Mouse (Mus musculus): ENCODE data around the gene Ccng2. TPM values are rescaled to one million over a fixed set of nuclear protein-coding genes. Genes with fewer than 3 reads are reported as not detected.

Gene Ccng2
- polyA plus RNA-seq (2015; fragmentation: Nextera tagmentation; extraction: Ambion mirVana): 66.2 and 73.9 TPM in 2 replicates

DNA sequence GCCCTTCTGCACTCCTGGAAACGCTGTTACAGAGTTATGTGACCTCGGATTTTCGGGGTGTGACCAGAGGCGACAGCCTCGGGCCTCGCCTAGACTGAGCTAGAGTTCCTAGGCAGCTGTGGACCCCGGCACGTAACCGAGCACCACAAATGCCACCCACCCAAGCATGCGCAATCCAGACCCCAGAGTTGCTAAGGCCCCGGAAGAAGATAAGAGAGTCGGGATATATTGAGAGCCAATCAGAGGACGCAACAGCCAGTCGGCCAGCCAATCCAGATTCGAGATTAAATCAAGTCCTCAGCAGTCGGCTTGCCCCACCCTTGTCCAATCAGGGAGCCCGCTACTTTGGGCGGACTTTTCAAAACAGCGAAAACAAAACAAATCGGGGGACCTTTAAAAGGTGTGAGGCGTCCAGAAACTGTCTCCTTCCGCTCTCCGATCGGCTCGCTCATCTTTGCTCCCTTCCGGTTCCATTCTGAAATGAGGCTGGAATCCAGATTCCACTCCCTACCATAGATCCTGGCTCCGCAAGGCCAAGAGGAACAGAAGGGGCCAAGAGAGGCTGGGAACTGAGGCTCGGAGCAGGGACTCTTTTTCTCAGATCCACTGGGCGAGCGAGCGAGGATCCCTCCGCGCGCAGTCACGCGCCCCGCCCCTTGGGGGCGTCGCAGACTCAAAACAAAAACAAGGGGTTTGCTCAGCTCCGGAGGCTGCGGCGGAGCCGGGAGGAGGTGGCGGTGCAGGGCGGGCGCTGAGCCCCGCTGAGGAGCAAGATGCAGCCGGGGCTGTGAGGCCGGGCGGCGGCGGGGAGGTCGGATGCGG lies at the start of gene Ccng2:
Gene Ccng2, plus strand, starts transcription at position 375 of the 822 bp plus-strand sequence.
- H3K4me2 ChIP-seq (ENCODE audit: low read length): peak within 1 kb of the TSS; percentile 60
- peak within 1 kb of the TSS; percentile 99 for H3K9ac ChIP-seq (ENCODE audit: low read depth, low read length)
- peak within 1 kb of the TSS; percentile 96 for H3K27ac ChIP-seq (ENCODE audit: low read length)
- H3K4me3 ChIP-seq (ENCODE audit: low read depth, low read length): peak within 1 kb of the TSS; percentile 97
- H3K9me3 ChIP-seq (replicated peaks; ENCODE audit: control insufficient read depth, low read length, poor library complexity, severe bottlenecking): no peaks in the 10 kb centered on the region
- under 1% methylated on average over 51 of the region's 54 CpGs for whole genome bisulfite sequencing
- H3K36me3 ChIP-seq (ENCODE audit: control insufficient read depth, insufficient read depth, low read length): peaks cover 11% of the 10 kb centered on the region
- no peaks in the 10 kb centered on the region for H3K27me3 ChIP-seq (ENCODE audit: control insufficient read depth, insufficient read depth, low read depth, low read length)
- ATAC-seq: peak; percentile 97
- H3K4me1 ChIP-seq (ENCODE audit: control insufficient read depth, insufficient read depth, low read length): peaks cover 20% of the 10 kb centered on the region

DNA sequence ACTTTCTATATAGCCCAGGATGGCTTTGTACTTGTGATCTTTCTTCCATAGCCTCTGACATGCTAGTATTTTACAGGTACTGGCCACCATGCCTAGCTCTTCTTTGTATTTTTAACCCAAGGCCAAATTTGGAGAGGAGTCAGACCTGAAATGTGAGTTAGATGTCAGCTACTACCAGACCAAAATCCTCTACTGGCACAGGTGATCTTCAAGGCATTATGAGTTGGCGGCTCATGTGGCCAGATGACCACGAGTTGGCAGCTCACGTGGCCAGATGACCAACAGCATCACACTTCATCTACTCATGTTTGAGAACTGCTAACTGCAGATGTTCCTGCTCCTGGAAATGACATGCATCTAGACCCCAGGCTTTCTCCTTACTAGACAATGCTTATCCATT lies 48.7 kb upstream of the Ccng2 start:
- Histone ChIP-seq H3K9me3 (replicated peaks; ENCODE audit: control insufficient read depth, low read length, poor library complexity, severe bottlenecking) (no peaks in the 10 kb centered on the region), H3K4me2 (ENCODE audit: low read length) (no peak overlapping the region), H3K9ac (ENCODE audit: low read depth, low read length) (no peak overlapping the region), H3K4me3 (ENCODE audit: low read depth, low read length) (no peak overlapping the region), H3K36me3 (ENCODE audit: control insufficient read depth, insufficient read depth, low read length) (no peaks in the 10 kb centered on the region), H3K27me3 (ENCODE audit: control insufficient read depth, insufficient read depth, low read depth, low read length) (no peaks in the 10 kb centered on the region), H3K27ac (ENCODE audit: low read length) (no peak overlapping the region), H3K4me1 (ENCODE audit: control insufficient read depth, insufficient read depth, low read length) (no peaks in the 10 kb centered on the region)
- ATAC-seq: no peak
- WGBS: 94% methylated on average over 3 of the region's 3 CpGs

DNA sequence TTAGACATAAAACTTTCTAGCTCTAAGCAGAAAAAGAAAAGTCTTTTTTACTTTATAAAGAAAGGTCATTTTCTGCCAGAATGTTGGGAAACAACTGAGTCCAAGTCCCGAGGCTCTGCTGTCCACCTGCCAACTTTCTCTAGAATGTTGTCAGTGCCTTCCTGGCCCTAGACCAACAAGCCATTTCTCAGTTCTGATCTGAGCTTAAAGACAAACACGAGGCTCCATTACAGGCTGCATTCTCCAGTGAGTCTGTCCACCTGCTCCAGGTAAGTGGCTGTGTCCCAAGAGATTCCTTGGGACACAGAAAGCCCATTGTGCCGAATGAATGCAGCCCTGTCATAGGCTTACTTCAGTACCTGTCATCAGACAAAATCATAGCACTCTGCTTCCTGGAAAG lies 45.4 kb upstream of the Ccng2 start:
- Histone ChIP-seq H3K4me1 (ENCODE audit: control insufficient read depth, insufficient read depth, low read length) (no peaks in the 10 kb centered on the region), H3K9me3 (replicated peaks; ENCODE audit: control insufficient read depth, low read length, poor library complexity, severe bottlenecking) (no peaks in the 10 kb centered on the region), H3K4me3 (ENCODE audit: low read depth, low read length) (no peak overlapping the region), H3K36me3 (ENCODE audit: control insufficient read depth, insufficient read depth, low read length) (no peaks in the 10 kb centered on the region), H3K9ac (ENCODE audit: low read depth, low read length) (no peak overlapping the region), H3K27ac (ENCODE audit: low read length) (no peak overlapping the region), H3K27me3 (ENCODE audit: control insufficient read depth, insufficient read depth, low read depth, low read length) (no peaks in the 10 kb centered on the region), H3K4me2 (ENCODE audit: low read length) (no peak overlapping the region)
- 77% methylated on average over 3 of the region's 3 CpGs for WGBS
- ATAC-seq: no peak

DNA sequence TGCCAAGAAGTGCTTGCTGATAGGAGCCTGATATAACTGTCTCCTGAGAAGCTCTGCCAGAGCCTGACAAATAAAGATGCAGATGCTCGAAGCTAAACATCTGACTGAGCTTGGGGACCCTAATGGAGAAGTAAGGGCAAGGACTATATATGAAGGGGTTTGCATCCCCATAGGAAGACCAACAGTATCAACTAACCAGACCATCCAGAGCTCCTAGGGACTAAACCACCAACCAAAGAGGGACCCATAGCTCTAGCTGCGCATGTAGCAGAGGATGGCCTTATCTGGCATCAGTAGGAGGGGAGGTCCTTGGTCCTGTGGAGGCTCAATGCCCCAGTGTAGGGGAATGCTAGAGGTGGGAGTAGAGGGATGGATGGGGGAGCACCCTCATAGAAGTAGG lies 42.5 kb upstream of the Ccng2 start:
- ATAC-seq: no peak
- no peak overlapping the region for H3K4me3 ChIP-seq (ENCODE audit: low read depth, low read length)
- WGBS: 84% methylated on average over 2 of the region's 2 CpGs

DNA sequence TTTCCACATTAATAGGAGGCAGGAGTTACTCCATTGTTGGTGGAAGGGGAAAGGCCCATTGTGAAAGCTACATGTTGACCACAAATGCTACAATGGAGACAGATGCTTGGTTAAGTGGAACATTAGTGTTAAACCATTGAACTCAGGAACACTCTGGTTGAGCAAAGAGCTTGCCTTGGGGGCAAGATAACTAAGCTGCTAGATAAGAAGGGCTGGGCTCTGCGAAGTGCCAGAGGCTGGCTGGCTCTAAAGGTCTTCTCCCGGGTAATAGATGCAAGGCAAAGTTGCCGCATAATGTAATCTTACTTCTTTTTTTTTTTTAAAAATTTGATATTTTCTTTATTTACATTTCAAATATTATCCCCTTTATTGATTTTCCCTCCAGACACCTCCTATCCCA lies 39.9 kb upstream of the Ccng2 start:
- Histone ChIP-seq H3K9ac (ENCODE audit: low read depth, low read length) (no peak overlapping the region), H3K27me3 (ENCODE audit: control insufficient read depth, insufficient read depth, low read depth, low read length) (no peaks in the 10 kb centered on the region), H3K4me1 (ENCODE audit: control insufficient read depth, insufficient read depth, low read length) (no peaks in the 10 kb centered on the region), H3K36me3 (ENCODE audit: control insufficient read depth, insufficient read depth, low read length) (no peaks in the 10 kb centered on the region), H3K27ac (ENCODE audit: low read length) (no peak overlapping the region), H3K4me3 (ENCODE audit: low read depth, low read length) (no peak overlapping the region), H3K4me2 (ENCODE audit: low read length) (no peak overlapping the region), H3K9me3 (replicated peaks; ENCODE audit: control insufficient read depth, low read length, poor library complexity, severe bottlenecking) (no peaks in the 10 kb centered on the region)
- no peak for ATAC-seq
- 81% methylated on average over 3 of the region's 3 CpGs for WGBS

More for the DNA sequence above, 42.5 kb upstream of the Ccng2 start:
- H3K27me3 ChIP-seq (ENCODE audit: control insufficient read depth, insufficient read depth, low read depth, low read length): no peaks in the 10 kb centered on the region
- H3K27ac ChIP-seq (ENCODE audit: low read length): no peak overlapping the region
- no peaks in the 10 kb centered on the region for H3K36me3 ChIP-seq (ENCODE audit: control insufficient read depth, insufficient read depth, low read length)
- H3K9ac ChIP-seq (ENCODE audit: low read depth, low read length): no peak overlapping the region
- no peaks in the 10 kb centered on the region for H3K4me1 ChIP-seq (ENCODE audit: control insufficient read depth, insufficient read depth, low read length)
- no peaks in the 10 kb centered on the region for H3K9me3 ChIP-seq (replicated peaks; ENCODE audit: control insufficient read depth, low read length, poor library complexity, severe bottlenecking)
- H3K4me2 ChIP-seq (ENCODE audit: low read length): no peak overlapping the region

- no peak overlapping the region for H3K27ac ChIP-seq (ENCODE audit: low read length)
- H3K9ac ChIP-seq (ENCODE audit: low read depth, low read length): no peak overlapping the region
- no peak for ATAC-seq
- H3K4me2 ChIP-seq (ENCODE audit: low read length): no peak overlapping the region
- H3K27me3 ChIP-seq (ENCODE audit: control insufficient read depth, insufficient read depth, low read depth, low read length): no peaks in the 10 kb centered on the region
- no peaks in the 10 kb centered on the region for H3K9me3 ChIP-seq (replicated peaks; ENCODE audit: control insufficient read depth, low read length, poor library complexity, severe bottlenecking)
- no peak overlapping the region for H3K4me3 ChIP-seq (ENCODE audit: low read depth, low read length)
- 82% methylated on average over 2 of the region's 2 CpGs for WGBS
- no peaks in the 10 kb centered on the region for H3K4me1 ChIP-seq (ENCODE audit: control insufficient read depth, insufficient read depth, low read length)
- H3K36me3 ChIP-seq (ENCODE audit: control insufficient read depth, insufficient read depth, low read length): no peaks in the 10 kb centered on the region
Observed at GRCm38 (mm10) chr5:93229527-93229926, 37.5 kb upstream of the Ccng2 start.

DNA sequence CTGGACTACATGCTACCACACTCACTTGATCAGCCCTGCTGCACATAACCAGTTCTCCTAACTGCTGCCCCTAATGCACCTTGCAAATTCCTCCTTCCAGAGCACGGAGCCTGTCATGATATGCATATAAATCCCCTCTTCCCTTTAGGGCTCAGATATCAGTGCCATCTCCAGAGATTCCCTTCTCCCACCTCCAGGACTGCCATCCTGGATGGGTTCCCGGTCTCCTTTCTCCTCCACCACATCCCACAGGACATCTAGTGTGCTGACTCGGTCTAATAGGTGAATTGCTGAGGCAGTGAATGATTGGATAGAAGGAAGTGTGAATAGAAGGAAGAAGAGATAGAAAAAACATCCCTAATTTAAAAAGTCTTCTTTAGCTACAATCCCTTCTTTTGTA lies 35.3 kb upstream of the Ccng2 start:
- no peak overlapping the region for H3K27ac ChIP-seq (ENCODE audit: low read length)
- H3K4me3 ChIP-seq (ENCODE audit: low read depth, low read length): no peak overlapping the region
- no peaks in the 10 kb centered on the region for H3K36me3 ChIP-seq (ENCODE audit: control insufficient read depth, insufficient read depth, low read length)
- ATAC-seq: no peak
- 68% methylated on average over 3 of the region's 3 CpGs for WGBS
- no peak overlapping the region for H3K4me2 ChIP-seq (ENCODE audit: low read length)
- no peak overlapping the region for H3K9ac ChIP-seq (ENCODE audit: low read depth, low read length)
- H3K27me3 ChIP-seq (ENCODE audit: control insufficient read depth, insufficient read depth, low read depth, low read length): no peaks in the 10 kb centered on the region
- no peaks in the 10 kb centered on the region for H3K4me1 ChIP-seq (ENCODE audit: control insufficient read depth, insufficient read depth, low read length)
- H3K9me3 ChIP-seq (replicated peaks; ENCODE audit: control insufficient read depth, low read length, poor library complexity, severe bottlenecking): no peaks in the 10 kb centered on the region

DNA sequence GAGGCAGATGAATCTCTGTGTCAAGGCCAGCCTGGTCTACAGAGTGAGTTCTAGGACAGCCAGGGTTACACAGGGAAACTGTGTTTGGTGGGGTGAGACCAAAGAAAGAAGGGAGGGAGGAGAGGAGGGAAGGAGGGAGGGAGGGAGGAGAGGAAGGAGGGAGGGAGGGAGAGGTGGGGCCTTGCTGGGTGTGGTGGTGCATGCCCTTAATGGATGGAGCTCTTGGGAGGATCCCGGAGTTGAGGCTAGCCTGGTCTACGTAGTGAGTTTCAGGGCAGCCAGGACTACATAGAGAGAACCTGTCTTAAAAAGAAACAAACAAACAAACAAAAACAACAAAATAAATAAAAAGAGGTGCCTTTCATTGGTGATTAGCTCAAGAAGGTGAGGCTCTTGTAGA lies 34.2 kb upstream of the Ccng2 start:
- no peaks in the 10 kb centered on the region for H3K36me3 ChIP-seq (ENCODE audit: control insufficient read depth, insufficient read depth, low read length)
- no peaks in the 10 kb centered on the region for H3K9me3 ChIP-seq (replicated peaks; ENCODE audit: control insufficient read depth, low read length, poor library complexity, severe bottlenecking)
- WGBS: 95% methylated on average over 2 of the region's 2 CpGs
- H3K27ac ChIP-seq (ENCODE audit: low read length): no peak overlapping the region
- H3K4me2 ChIP-seq (ENCODE audit: low read length): no peak overlapping the region
- no peaks in the 10 kb centered on the region for H3K4me1 ChIP-seq (ENCODE audit: control insufficient read depth, insufficient read depth, low read length)
- no peak overlapping the region for H3K9ac ChIP-seq (ENCODE audit: low read depth, low read length)
- ATAC-seq: no peak
- no peaks in the 10 kb centered on the region for H3K27me3 ChIP-seq (ENCODE audit: control insufficient read depth, insufficient read depth, low read depth, low read length)
- no peak overlapping the region for H3K4me3 ChIP-seq (ENCODE audit: low read depth, low read length)

- no peak for ATAC-seq
- Histone ChIP-seq H3K4me3 (ENCODE audit: low read depth, low read length) (no peak overlapping the region), H3K36me3 (ENCODE audit: control insufficient read depth, insufficient read depth, low read length) (no peaks in the 10 kb centered on the region), H3K4me1 (ENCODE audit: control insufficient read depth, insufficient read depth, low read length) (no peaks in the 10 kb centered on the region), H3K9ac (ENCODE audit: low read depth, low read length) (no peak overlapping the region), H3K9me3 (replicated peaks; ENCODE audit: control insufficient read depth, low read length, poor library complexity, severe bottlenecking) (no peaks in the 10 kb centered on the region), H3K4me2 (ENCODE audit: low read length) (no peak overlapping the region), H3K27ac (ENCODE audit: low read length) (no peak overlapping the region), H3K27me3 (ENCODE audit: control insufficient read depth, insufficient read depth, low read depth, low read length) (no peaks in the 10 kb centered on the region)
- 61% methylated on average over 4 of the region's 4 CpGs for WGBS
Observed at GRCm38 (mm10) chr5:93234130-93234529, 32.9 kb upstream of the Ccng2 start.

Data from midbrain, embryonic 16.5 days (tissue).